Mouse (Mus musculus): ENCODE data around the gene Kif5c.

DNA sequence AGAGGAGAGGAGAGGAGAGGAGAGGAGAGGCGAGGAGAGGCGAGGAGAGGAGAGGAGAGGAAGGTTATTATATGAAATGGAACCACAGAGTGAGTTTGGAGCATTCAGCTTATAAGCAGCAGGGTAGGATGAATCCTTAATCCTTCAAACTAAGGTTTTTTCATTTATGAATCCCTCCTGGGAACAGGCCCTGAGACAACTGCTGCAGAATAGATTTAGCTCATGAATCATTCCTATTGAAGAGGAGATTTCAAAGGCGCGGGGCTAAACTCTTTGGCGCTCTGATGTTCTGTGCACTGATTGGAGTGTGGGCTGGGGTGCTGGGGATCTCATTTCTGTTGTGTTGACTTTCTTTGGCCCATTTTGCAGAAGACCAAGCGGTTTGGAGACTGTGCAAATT lies 63.7 kb downstream of the Kif5c start:
- no peak for TF ChIP-seq CTCF (IDR thresholded peaks at IDR 0.05; ENCODE audit: control insufficient read depth, insufficient read depth, insufficient read length)
- no peak for TF ChIP-seq MYOG (IDR thresholded peaks at IDR 0.05; ENCODE audit: control insufficient read depth, extremely low read depth, insufficient read length)
- no peak for TF ChIP-seq MAX (IDR thresholded peaks at IDR 0.05)

Data from C2C12 (cell line).